Mouse (Mus musculus) brain, embryonic 14.5 days (tissue): ENCODE measurements at regions not wholly inside any gene's neighbourhood (a gene's known extent, or its start where the extent isn't known, plus 50 kb on each side); places are given as distances from the start of the nearest gene placed in this dataset.

ENCODE experiments used
- CTCF ChIP-seq: fragments of 200-500 bp; IDR thresholded peaks from 2 replicates; pipeline ENCODE4 v1.5.1; 2012; ENCODE audit warnings: inconsistent platforms, mild to moderate bottlenecking, moderate library complexity, borderline replicate concordance; ENCODE audit not compliant: insufficient read depth, insufficient read length; ENCODE audit errors: extremely low read depth
- POLR2A ChIP-seq: fragments of 200-500 bp; IDR thresholded peaks from 2 replicates; pipeline ENCODE4 v1.6.1; 2012; ENCODE audit warnings: mild to moderate bottlenecking, inconsistent platforms, borderline replicate concordance; ENCODE audit not compliant: poor library complexity, insufficient read depth, insufficient read length, severe bottlenecking; ENCODE audit errors: extremely low read depth

DNA sequence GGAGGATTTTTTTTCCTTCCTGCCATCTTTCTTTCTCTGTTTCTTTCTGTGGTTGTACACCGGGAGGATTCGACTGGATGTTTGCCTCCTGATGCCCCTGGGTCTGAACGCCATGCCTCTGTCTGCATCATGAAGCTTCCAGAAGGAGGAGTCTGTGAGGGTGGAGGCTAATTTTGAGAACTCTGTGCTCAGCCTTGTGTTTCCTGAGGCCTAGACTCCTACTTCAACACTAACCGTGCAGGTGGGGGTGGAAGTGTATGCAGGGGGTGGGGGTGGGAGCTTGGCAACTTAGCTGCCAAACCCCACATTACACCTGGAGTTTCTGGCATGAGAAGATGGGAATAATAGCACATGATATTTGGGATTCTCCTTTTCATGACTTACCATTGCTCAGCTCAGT lies 82.0 kb upstream of the Sorcs3 start:
- TF ChIP-seq CTCF (no peak), POLR2A (no peak)
